Mouse (Mus musculus) hematopoietic stem cell, adult 5-6 weeks (primary cell): ENCODE data around the gene Zdhhc23. TPM values are rescaled to one million over a fixed set of nuclear protein-coding genes. Genes with fewer than 3 reads are reported as not detected.

Experiments used
- ATAC-seq, 2 experiments: fragments of 125-278 bp in 1 of 2; replicated peaks in 1 of 2; 2 replicates each; pipeline ENCODE4 v1.8.0; 2016 to 2017; ENCODE audit warnings: inconsistent platforms in 2 of 2, mild to moderate bottlenecking in 2 of 2, moderate number of reproducible peaks in 2 of 2, low read depth in 1 of 2, moderate TSS enrichment in 1 of 2; ENCODE audit not compliant: low FRiP score in 2 of 2, poor library complexity in 2 of 2, severe bottlenecking in 2 of 2, insufficient read depth in 1 of 2, low TSS enrichment in 1 of 2
- total RNA-seq: library from RNA; stranded (forward); fragments of 172-1452, 232-1000 nt; gene quantifications from 2 replicates; pipeline ENCODE4 v1.2.3, GENCODE M21; 2017

The Zdhhc23 gene
- total RNA-seq, 1 experiment from 2014 or later, result 7.3 TPM

- ATAC-seq, result no peak
Measured at GRCm38 (mm10) chr16:43930577-43930976, 49.0 kb downstream of the Zdhhc23 start.

GRCm38 (mm10) chr16:43926341-43926859, 53.2 kb downstream of the Zdhhc23 start, which contains the start of gene Qtrt2:
Gene Qtrt2 (minus strand): TSS chr16:43926809.
- ATAC-seq, result no peak

GRCm38 (mm10) chr16:43925846-43926245, 53.7 kb downstream of the Zdhhc23 start:
- no peak for ATAC-seq

- no peak for ATAC-seq
Measured at GRCm38 (mm10) chr16:43925001-43925558, 54.5 kb downstream of the Zdhhc23 start.

GRCm38 (mm10) chr16:43922630-43923029, 57.0 kb downstream of the Zdhhc23 start:
- no peak for ATAC-seq

GRCm38 (mm10) chr16:43922024-43922423, 57.6 kb downstream of the Zdhhc23 start:
- no peak for ATAC-seq

GRCm38 (mm10) chr16:43918867-43919266, 60.7 kb downstream of the Zdhhc23 start:
- ATAC-seq, result no peak

Other genes starting within 250 kb of the Zdhhc23 start
- gene Drd3, start 225.8 kb downstream of the Zdhhc23 start, total RNA-seq, result not detected in 2 replicates
- 25.3 and 35.5 TPM in 2 replicates for gene Ccdc191, start 90.0 kb downstream of the Zdhhc23 start, total RNA-seq
- 46.3 and 90.1 TPM in 2 replicates for gene Qtrt2, start 53.0 kb downstream of the Zdhhc23 start, total RNA-seq
- 6.2 and 11.8 TPM in 2 replicates for gene Gramd1c, start 83.6 kb upstream of the Zdhhc23 start, total RNA-seq
- gene Atp6v1a, start 159.9 kb upstream of the Zdhhc23 start, total RNA-seq, result 49.9 and 68.7 TPM in 2 replicates
- gene Naa50, start 160.0 kb upstream of the Zdhhc23 start, total RNA-seq, result 95.1 and 108 TPM in 2 replicates
- 13.5 and 16.1 TPM in 2 replicates for gene Usf3, start 193.5 kb upstream of the Zdhhc23 start, total RNA-seq